Mouse (Mus musculus) liver, embryonic 15.5 days (tissue): ENCODE measurements around the gene Smc6. TPM values are rescaled to one million over a fixed set of nuclear protein-coding genes. Genes with fewer than 3 reads are reported as not detected.

Experiments
- ATAC-seq: fragments of 200-750 bp; cut with Nextera tagmentation; 2 replicates; pipeline ENCODE4 v1.8.0; 2017; ENCODE audit warnings: moderate number of reproducible peaks, mild to moderate bottlenecking, moderate library complexity; ENCODE audit not compliant: insufficient read depth
- H3K27ac ChIP-seq: fragments of 300-500 bp; sonication (generic); replicated peaks from 2 replicates; pipeline ENCODE4 v1.5.1; 2015; ENCODE audit warnings: mild to moderate bottlenecking, inconsistent platforms
- H3K27me3 ChIP-seq: fragments of 300-500 bp; sonication (generic); 2 replicates; pipeline ENCODE4 v1.6.1; 2015; ENCODE audit warnings: mild to moderate bottlenecking, inconsistent platforms
- H3K36me3 ChIP-seq: fragments of 300-500 bp; sonication (generic); replicated peaks from 2 replicates; pipeline ENCODE4 v1.6.1; 2015; ENCODE audit warnings: moderate library complexity, mild to moderate bottlenecking, inconsistent platforms
- H3K4me1 ChIP-seq: fragments of 300-500 bp; sonication (generic); replicated peaks from 2 replicates; pipeline ENCODE4 v1.6.1; 2015; ENCODE audit warnings: inconsistent platforms
- H3K4me2 ChIP-seq: fragments of 300-500 bp; sonication (generic); 2 replicates; pipeline ENCODE4 v1.6.1; 2015; ENCODE audit warnings: moderate library complexity, mild to moderate bottlenecking, inconsistent platforms
- H3K4me3 ChIP-seq: fragments of 300-500 bp; sonication (generic); replicated peaks from 2 replicates; pipeline ENCODE4 v1.5.1; 2015; ENCODE audit warnings: mild to moderate bottlenecking, inconsistent platforms
- H3K9ac ChIP-seq: fragments of 300-500 bp; sonication (generic); 2 replicates; pipeline ENCODE4 v1.6.1; 2015; ENCODE audit warnings: moderate library complexity, mild to moderate bottlenecking, inconsistent platforms
- H3K9me3 ChIP-seq: fragments of 300-500 bp; sonication (generic); replicated peaks from 2 replicates; pipeline ENCODE4 v1.6.1; 2016; ENCODE audit warnings: inconsistent platforms
- WGBS: fragments of 180-500 bp; shearing (Covaris S2); methylation state at CpG from one replicate; pipeline ENCODE4 v1.1.7; 2015; ENCODE audit warnings: mixed read lengths; ENCODE audit not compliant: insufficient replicate concordance; 5-methylcytosine and 5-hydroxymethylcytosine counted together
- polyA plus RNA-seq: library from polyadenylated mRNA; unstranded; fragments of >200 nt; fragmentation: Nextera tagmentation; extraction: Ambion mirVana; gene quantifications from 2 replicates; pipeline ENCODE4 v1.2.1, GENCODE M21; 2015

The Smc6 gene
- polyA plus RNA-seq, result 55.8 and 71.4 TPM in 2 replicates

GRCm38 (mm10) chr12:11265382-11266281, at the start of gene Smc6, which contains the start of gene Gen1:
Gene Smc6 (plus strand): TSS chr12:11265886.
Gene Gen1 (minus strand): TSS chr12:11265801.
- peak; percentile 98 for ATAC-seq
- Histone ChIP-seq H3K4me1 (peaks cover 33% of the 10 kb centered on the region), H3K9ac (peak within 1 kb of the TSS; percentile 96), H3K27ac (peak within 1 kb of the TSS; percentile 96), H3K36me3 (peaks cover 5% of the 10 kb centered on the region; the same call in 1 of the 2 replicates), H3K27me3 (no peaks in the 10 kb centered on the region), H3K9me3 (no peaks in the 10 kb centered on the region), H3K4me3 (peak within 1 kb of the TSS; percentile 95), H3K4me2 (peak within 1 kb of the TSS; percentile 81)
- WGBS, result under 1% methylated on average over 78 of the region's 83 CpGs

- H3K4me1 ChIP-seq, result no peaks in the 10 kb centered on the region
- no peaks in the 10 kb centered on the region for H3K9me3 ChIP-seq
- H3K4me3 ChIP-seq, result no peak overlapping the region
- no peaks in the 10 kb centered on the region for H3K36me3 ChIP-seq
- H3K4me2 ChIP-seq, result no peak overlapping the region
- ATAC-seq, result no peak
- H3K9ac ChIP-seq, result no peak overlapping the region
- H3K27ac ChIP-seq, result no peak overlapping the region
- 56% methylated on average over 3 of the region's 3 CpGs for WGBS
- no peaks in the 10 kb centered on the region for H3K27me3 ChIP-seq
Measured at GRCm38 (mm10) chr12:11216454-11216853, 49.2 kb upstream of the Smc6 start.

GRCm38 (mm10) chr12:11217726-11218250, 47.9 kb upstream of the Smc6 start:
- no peak for ATAC-seq
- whole genome bisulfite sequencing, result 27% methylated on average over 7 of the region's 7 CpGs
- Histone ChIP-seq H3K4me3 (no peak overlapping the region), H3K9me3 (no peaks in the 10 kb centered on the region), H3K36me3 (no peaks in the 10 kb centered on the region), H3K4me1 (no peaks in the 10 kb centered on the region), H3K27ac (no peak overlapping the region), H3K9ac (no peak overlapping the region), H3K4me2 (no peak overlapping the region), H3K27me3 (no peaks in the 10 kb centered on the region)

- no peak overlapping the region for H3K9ac ChIP-seq
- no peak overlapping the region for H3K4me2 ChIP-seq
- no peaks in the 10 kb centered on the region for H3K4me1 ChIP-seq
- no peaks in the 10 kb centered on the region for H3K27me3 ChIP-seq
- H3K27ac ChIP-seq, result no peak overlapping the region
- 67% methylated on average over 20 of the region's 20 CpGs for WGBS
- no peak overlapping the region for H3K4me3 ChIP-seq
- H3K36me3 ChIP-seq, result no peaks in the 10 kb centered on the region
- ATAC-seq, result no peak
- no peaks in the 10 kb centered on the region for H3K9me3 ChIP-seq
Measured at GRCm38 (mm10) chr12:11221524-11222330, 44.0 kb upstream of the Smc6 start.

- no peak overlapping the region for H3K4me2 ChIP-seq
- no peaks in the 10 kb centered on the region for H3K9me3 ChIP-seq
- ATAC-seq, result no peak
- H3K9ac ChIP-seq, result no peak overlapping the region
- no peak overlapping the region for H3K27ac ChIP-seq
- no peak overlapping the region for H3K4me3 ChIP-seq
- WGBS, result 52% methylated on average over 3 of the region's 3 CpGs
- H3K36me3 ChIP-seq, result no peaks in the 10 kb centered on the region
- H3K27me3 ChIP-seq, result no peaks in the 10 kb centered on the region
- no peaks in the 10 kb centered on the region for H3K4me1 ChIP-seq
Measured at GRCm38 (mm10) chr12:11222566-11222965, 43.1 kb upstream of the Smc6 start.

GRCm38 (mm10) chr12:11223090-11223489, 42.6 kb upstream of the Smc6 start:
- H3K27me3 ChIP-seq, result no peaks in the 10 kb centered on the region
- H3K9ac ChIP-seq, result no peak overlapping the region
- H3K4me3 ChIP-seq, result no peak overlapping the region
- no peak for ATAC-seq
- no peaks in the 10 kb centered on the region for H3K9me3 ChIP-seq
- WGBS, result 67% methylated on average over 10 of the region's 10 CpGs
- no peak overlapping the region for H3K27ac ChIP-seq
- H3K36me3 ChIP-seq, result no peaks in the 10 kb centered on the region
- H3K4me1 ChIP-seq, result no peaks in the 10 kb centered on the region
- no peak overlapping the region for H3K4me2 ChIP-seq

- no peaks in the 10 kb centered on the region for H3K4me1 ChIP-seq
- no peaks in the 10 kb centered on the region for H3K36me3 ChIP-seq
- H3K9ac ChIP-seq, result no peak overlapping the region
- 31% methylated on average over 5 of the region's 5 CpGs for WGBS
- H3K9me3 ChIP-seq, result no peaks in the 10 kb centered on the region
- no peaks in the 10 kb centered on the region for H3K27me3 ChIP-seq
- no peak overlapping the region for H3K4me2 ChIP-seq
- ATAC-seq, result no peak
- no peak overlapping the region for H3K4me3 ChIP-seq
- H3K27ac ChIP-seq, result no peak overlapping the region
Measured at GRCm38 (mm10) chr12:11224722-11225121, 41.0 kb upstream of the Smc6 start.

GRCm38 (mm10) chr12:11226123-11226522, 39.6 kb upstream of the Smc6 start:
- Histone ChIP-seq H3K4me2 (no peak overlapping the region), H3K27me3 (no peaks in the 10 kb centered on the region), H3K4me1 (no peaks in the 10 kb centered on the region), H3K9me3 (no peaks in the 10 kb centered on the region), H3K4me3 (no peak overlapping the region), H3K27ac (no peak overlapping the region), H3K9ac (no peak overlapping the region), H3K36me3 (no peaks in the 10 kb centered on the region)
- 36% methylated on average over 1 of the region's 1 CpGs for WGBS
- ATAC-seq, result no peak

- Histone ChIP-seq H3K9ac (no peak overlapping the region), H3K4me2 (no peak overlapping the region), H3K9me3 (no peaks in the 10 kb centered on the region), H3K36me3 (no peaks in the 10 kb centered on the region), H3K27ac (no peak overlapping the region), H3K4me1 (no peaks in the 10 kb centered on the region), H3K27me3 (no peaks in the 10 kb centered on the region), H3K4me3 (no peak overlapping the region)
- no peak for ATAC-seq
- 46% methylated on average over 5 of the region's 5 CpGs for whole genome bisulfite sequencing
Measured at GRCm38 (mm10) chr12:11226529-11227268, 39.0 kb upstream of the Smc6 start.

- H3K27ac ChIP-seq, result no peak overlapping the region
- H3K4me1 ChIP-seq, result no peaks in the 10 kb centered on the region
- no peak for ATAC-seq
- H3K9ac ChIP-seq, result no peak overlapping the region
- H3K4me2 ChIP-seq, result no peak overlapping the region
- H3K9me3 ChIP-seq, result no peaks in the 10 kb centered on the region
- H3K36me3 ChIP-seq, result no peaks in the 10 kb centered on the region
- 8% methylated on average over 2 of the region's 2 CpGs for WGBS
- H3K4me3 ChIP-seq, result no peak overlapping the region
- H3K27me3 ChIP-seq, result no peaks in the 10 kb centered on the region
Measured at GRCm38 (mm10) chr12:11230267-11230666, 35.4 kb upstream of the Smc6 start.
